Mouse (Mus musculus): Measurements from ENCODE around the gene Siva1.

The Siva1 gene

DNA sequence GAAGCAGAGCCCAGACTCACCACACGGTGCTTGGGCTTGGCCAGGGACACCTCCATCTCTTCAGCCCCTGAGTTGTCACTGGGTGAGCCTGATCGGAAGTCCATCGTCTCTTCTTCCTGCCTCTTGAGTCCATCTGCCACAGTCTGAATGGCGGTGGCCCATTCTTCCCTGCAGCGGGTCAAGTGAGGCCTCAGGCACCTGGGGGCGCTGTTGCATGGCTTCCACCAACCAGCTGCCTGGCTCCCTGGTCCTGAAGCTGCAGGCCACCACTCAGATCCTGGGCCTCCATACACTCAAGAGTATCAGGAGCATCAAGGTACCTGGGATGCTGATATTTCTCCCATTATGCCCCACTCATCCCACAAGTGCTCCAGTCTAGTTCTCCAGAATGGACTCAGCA is 14.6 kb downstream of the Siva1 start:
- no peak for DNase-seq (ENCODE audit: low read depth, low spot score)

DNA sequence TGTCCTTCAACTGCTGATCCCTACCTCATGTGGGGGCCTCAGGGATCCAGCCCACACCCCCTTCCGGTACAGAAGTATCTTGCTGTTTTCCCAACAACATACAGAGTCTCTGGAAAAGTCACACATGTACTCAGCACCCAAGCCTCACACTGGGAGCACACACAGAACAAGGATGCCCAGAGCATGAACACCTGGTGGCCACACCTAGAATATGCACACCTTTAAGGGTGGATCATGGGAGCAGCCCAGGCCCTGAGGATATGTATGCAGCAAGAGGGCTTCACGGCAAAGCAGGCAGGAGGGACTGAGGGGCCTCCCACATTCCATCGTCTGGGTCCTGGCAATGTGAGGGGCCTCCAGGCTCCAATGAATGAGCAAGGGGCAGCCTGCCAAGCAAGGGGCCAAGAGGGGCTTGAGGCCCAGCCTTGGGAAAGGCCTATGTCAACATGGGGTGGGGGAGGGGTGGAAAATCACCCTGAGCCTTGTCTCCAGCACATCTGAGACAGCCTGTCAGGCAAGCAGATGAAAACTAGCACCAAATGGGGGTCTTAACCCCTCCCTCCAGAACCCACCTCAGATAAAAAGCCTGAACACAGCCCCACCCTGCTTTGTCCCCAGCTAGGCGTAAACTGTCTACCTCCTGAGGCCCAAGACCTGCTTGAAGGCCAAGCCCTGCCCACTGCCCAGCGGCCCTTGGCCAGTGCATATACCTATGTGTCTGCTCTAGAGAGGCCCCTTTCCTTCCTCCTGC is 16.3 kb downstream of the Siva1 start:
- DNase-seq (ENCODE audit: low read depth, low spot score): no peak

DNA sequence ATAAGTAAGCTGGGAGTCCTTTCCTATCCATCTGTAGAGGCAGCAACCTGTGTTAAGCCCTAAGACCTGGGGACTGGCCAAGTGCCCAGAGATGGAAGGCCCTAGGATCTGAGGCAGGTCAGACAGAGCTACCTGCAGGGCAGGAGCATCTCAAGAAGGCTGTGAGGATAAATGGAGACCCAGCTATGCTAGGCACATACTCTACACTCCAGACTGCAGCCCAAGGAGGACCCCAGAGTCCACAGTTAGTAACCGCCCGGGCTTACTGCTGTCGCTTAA is 16.8 kb downstream of the Siva1 start:
- no peak for DNase-seq (ENCODE audit: low read depth, low spot score)

DNA sequence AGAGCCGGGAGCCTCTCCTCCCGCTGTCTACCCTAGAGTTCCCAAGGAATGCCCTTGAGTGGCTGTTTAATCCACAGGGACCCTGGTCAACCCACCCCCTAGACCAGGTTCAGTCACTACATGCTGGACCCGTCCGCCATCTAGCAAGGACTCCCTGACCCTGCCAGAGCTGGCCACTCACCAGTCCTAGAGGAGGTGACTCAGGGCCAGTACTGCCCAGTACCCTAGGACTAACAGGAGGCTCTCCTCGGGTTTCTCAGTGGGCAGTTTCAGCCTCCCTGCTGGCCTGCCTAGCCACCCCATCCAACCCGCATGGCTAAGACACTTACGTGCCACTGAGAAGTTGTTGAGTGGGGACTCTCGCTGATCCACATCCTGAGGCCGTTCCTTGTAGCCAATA is 17.4 kb downstream of the Siva1 start:
- no peak for DNase-seq (ENCODE audit: low read depth, low spot score)

DNA sequence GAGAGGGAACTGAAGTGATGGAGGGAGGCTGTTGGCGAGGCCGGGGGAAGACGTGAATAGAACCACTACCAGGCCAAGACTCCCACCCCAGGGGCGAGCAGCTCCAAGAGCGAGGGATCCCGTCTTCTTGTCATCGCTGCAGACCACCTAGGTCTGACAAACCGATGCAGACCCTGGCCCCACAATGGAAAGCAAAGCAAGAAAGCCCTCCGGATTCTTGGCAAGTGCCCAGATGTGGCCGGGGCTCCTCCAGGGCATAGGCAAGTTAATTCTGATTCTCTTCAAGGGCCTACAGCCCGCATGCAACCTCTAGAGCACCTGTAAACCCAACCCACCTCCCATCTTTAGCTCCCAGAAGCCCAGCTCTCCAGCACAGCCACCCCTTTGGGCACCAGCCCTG is 18.8 kb downstream of the Siva1 start:
- no peak for DNase-seq (ENCODE audit: low read depth, low spot score)

DNA sequence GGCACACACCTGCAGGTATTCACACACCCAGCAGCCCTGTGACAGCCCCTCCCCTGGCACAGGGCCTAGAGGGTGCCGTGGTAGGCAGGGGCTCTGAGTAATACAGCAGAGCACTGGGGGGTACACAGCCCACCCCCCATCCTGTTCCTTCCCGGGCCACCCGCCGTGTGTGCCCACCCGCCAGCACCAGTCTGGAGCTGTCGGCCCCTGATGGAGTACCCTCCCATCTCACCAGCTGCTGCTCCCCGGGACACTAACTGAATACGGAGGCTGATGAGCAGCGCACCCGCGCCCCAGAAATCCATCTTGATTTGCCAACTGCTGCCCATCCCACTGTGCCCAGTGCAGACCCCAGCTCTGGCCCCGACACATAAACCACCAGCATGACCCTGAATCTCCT is 19.2 kb downstream of the Siva1 start:
- DNase-seq (ENCODE audit: low read depth, low spot score): no peak

DNA sequence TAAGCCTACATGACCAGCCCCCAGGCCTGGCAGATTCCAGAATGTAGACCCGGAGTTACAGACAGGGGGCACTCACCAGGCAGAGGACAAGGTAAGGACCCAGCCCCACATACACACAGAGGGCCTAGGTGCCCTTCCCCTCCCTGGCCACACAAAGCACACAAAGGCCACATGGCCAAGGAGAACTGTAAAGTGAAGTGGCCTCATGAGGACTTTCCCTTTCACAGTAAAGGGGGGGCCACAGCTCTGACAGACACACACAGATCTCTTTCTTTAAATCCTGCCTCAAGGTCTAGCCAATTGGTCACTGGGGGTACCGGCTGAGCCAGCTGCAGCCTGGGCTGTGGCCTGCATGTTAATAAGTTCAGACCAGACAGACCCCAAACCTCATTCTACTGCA is 19.6 kb downstream of the Siva1 start:
- no peak for DNase-seq (ENCODE audit: low read depth, low spot score)

DNA sequence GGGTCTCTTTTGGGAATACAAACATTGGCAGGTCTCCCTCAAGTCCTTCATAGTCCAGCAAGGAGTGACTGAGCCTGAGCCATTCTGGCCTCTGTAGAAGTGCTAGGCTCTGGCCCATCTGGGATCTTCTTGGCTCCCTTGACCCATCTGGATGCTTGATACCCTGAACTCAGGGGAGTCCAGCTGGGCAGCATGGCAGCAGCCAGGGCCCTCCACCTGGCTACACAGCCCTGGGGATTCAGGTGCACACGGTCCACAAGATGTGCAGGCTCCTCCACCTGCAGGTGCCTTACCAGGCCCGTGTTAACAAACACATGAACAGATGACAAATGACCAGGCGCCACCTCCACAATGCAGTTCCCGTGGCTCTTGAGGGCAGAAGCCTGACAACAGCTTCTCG is 20.2 kb downstream of the Siva1 start:
- DNase-seq (ENCODE audit: low read depth, low spot score): no peak

DNA sequence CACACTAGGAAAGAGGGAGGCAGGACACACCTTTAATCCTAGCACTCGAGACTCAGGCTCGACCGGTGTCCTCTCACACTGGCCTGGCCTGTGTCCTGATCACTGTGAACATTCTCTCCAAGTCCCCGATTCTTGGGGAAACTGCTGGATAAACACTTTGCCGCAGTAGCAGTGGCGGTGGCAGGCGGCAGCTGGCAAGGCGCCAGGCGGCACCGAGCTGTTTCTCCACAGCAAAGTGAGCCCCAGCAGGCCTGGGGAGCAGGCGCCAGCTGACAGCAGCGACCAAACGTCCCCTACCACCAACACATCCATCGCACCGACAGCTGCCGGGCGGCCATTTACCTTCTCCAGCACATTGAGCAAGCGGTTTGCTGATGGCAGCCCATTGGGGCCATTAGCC is 21.0 kb downstream of the Siva1 start:
- no peak for DNase-seq (ENCODE audit: low read depth, low spot score)

DNA sequence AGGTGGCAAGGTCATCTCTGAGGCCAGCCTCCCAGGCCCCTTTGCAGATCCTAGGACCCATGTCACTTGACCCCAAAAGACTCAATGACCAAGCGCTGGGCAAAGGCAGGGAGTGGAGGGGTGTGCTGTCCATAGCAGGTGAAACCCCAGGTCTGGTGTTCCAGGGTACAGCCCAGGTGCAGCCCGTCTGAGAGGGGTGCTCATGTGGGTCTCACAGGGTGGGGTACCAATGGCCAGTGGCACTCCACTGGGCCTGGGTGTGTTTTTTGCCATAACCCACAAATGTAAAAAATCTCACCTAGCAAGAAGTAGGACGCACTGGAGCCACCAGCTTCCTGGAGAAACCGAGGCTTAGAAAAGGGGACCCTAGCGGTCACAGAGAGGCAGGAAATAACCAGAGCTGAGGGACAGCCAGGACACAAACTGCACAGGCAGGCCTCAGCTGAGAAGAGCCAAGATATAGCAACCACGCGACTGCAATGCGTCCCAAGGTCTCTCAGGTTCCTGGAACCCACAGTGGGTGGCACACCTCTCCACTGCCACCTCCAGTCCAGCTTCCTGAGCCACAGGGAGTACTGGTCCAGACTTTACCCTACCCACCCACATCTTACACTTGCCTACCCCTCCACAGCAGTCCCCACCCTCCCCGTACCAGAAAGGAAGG is 21.5 kb downstream of the Siva1 start:
- no peak for DNase-seq (ENCODE audit: low read depth, low spot score)

DNA sequence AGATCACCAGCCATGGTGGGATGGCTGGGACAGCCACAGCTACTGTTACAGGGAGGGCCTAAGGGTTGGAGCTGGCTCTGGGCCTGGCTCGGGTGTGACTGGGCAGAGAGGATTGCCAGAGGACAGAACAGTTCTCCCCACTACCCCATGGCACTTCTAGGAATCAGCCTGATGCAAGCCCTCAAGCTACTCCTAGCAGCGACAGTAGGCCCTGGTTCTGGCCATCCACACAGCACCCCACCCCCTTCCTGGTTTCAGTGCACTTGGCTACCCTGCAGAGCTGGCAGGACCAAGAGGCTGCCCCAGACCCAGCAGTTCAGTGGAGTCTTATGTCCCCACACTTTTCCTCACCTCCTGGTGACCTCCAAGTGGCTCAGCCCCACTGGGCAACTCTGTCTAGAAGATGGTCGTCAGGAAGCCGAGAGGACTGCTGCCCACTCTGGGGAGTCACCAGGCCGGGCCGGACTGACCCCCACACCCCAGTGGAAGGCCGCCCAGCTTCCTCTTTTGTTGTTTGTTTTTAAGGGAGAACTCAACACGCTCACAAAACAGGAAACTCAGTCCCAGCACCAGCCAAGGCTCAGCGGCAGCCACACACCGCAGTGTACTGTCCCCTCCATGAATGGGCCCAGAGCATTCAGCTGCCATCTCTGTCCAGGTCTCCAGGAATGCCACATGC is 23.3 kb downstream of the Siva1 start:
- DNase-seq (ENCODE audit: low read depth, low spot score): no peak

DNA sequence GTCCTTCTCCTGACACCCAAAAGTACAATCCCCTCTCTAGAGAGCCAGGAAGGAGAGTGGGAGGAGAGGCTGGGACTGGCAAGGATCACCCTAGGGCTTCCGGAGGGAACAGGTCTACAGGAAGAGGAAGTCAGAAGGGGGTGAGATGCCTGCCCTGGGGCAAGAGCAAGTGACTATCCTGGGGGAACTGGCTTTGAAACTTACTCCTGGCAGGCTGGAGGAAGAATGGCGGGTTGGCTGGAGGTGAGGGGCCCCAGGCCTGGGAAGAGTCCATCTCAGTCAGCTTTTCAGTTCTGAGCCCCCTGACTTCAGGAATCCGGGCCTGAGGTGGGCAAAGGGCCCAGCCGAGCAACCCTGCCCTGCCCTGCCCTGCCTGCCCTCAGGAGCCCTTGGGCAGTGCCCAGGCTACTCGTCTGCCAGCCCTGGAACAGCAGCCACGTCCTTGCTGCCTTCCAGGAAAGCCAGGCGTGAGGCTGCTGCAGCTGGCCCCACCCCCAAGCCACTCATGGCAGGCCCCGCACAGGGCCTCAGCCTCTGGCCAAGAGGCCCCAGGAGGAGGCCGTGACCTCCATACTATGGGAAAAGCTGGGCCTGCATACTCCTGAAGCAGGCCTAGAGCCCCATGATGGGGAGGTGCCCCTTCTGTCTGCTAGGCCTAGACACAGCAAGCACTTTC is 26.4 kb downstream of the Siva1 start:
- no peak for DNase-seq (ENCODE audit: low read depth, low spot score)

DNA sequence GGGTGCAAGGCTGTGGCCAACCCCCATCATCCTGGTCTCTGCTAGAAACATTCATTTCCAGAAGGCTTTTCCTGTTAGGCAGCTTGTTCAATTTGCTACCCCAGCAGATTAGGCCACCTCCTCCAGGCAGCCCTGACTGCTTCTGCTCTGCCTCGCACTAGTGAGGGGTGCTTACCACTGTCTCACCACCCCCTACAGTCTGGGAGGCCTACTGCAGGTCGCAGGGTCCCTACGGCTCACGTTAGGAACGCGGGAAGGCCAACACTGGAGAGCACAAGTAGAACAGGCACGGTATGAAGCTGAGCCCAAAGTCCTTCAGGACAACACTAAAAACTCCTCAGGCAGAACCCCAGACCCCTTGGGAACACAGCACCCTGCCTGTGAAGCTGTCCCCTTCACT is 27.4 kb downstream of the Siva1 start:
- no peak for DNase-seq (ENCODE audit: low read depth, low spot score)

DNA sequence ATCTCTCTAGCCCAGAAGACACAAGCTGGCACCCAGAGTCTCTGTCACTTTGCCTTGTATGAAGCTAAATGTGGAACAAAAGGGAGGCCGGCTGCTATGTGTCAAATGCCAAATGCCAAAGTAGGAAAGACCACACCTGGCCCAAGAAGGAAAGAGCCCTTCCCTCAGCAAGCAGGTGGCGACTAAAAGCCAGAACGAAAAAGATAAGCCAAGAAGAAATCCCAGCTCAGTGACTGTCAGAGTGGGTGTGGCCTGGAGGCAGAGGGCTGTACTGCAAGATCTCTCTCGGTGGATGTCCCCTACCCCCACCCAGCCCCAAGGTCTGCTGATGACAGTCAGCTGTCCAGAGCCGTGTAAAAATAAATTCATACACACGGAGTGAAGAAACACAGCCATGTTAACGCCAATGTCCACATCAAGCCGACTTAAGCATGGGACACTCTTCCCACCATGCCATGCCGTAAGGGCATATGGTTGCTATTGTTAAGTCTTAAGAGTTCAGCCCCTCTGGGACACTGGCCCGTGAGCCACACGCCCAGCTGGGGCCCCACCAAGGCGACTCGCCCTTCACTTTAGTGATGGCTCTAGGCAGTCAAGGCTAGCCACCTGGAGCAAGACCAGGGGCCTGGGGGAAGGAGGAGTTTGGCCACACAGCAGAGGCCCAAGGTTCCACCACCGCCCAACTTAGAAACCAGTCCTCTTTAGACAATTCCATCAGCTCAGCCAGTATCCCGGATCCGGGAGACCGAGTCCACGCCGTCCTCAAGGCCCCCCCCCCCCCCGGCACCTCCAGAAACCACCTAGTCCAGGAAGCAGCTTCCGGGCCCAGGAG is 28.5 kb downstream of the Siva1 start:
- no peak for DNase-seq (ENCODE audit: low read depth, low spot score)

DNA sequence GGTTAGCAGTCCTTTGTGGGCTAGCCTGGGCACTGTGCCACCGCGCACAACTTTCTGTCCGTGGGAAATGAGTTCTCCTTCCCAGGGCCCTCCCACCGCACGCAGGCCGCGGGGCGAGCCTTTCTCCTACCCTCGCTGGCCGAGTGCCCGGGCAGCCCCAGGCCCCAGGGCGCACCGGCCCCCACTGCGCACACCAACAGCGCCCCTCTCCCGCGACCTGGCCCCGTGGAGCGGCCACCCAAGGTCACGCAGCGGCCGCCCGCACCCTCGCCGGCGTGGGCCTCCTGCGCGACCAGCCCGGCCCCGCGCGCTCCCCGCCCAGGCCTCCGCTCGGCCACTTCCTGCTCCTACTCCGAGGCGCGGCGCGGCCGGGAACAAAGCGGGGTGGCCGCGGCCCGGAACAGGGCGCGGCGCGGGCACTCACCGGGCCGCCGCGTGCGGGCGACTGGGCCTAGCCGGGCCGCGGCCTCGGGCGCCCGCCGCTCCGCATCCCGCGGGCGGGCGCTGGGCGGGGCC is 29.2 kb downstream of the Siva1 start:
- no peak for DNase-seq (ENCODE audit: low read depth, low spot score)

DNA sequence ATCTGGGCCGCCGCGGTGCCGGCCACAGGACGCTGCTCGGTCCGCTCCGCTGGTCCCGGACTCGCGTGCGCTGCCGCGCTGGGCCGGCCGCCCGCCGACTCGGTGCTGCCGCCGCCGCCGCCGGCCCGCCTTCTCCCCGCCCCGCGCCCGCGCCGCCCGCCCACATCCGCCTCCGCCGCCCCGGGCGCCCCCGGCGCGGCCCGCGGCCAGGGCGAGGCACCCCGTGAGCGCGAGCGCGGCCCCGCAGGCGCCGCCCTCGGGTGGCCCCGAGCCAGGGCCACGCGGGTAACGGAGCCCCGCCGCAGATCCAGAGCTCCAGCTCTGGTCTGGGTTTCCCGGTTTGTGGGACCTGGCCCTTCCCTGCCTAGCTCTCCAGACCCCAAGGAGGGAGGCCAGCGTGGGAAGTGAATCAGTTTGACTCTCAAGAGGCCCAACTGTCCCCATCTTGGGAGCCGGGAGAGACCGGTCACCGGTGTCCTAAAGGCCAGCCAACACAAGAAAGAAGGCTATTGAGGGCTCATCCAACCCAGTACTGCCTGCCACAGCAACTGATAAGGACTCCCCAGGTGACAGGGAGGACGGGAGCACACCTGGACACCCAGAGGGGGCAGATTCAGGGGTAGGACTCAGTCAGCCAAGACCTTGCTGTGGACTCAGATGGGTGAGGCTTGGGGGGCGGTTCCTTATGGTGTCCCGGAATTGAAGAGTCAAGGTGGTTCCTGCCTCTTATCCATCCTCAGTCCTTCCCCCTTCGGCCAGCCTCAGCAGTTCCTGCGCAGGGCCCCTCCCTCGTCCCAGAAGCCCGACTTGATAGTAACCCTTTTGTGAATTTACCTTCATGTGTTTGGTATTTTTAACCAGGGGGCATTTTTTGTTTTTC is 29.9 kb downstream of the Siva1 start, which contains the start of gene Akt1:
Gene Akt1 (minus strand): TSS at position 753 of the 880 bp plus-strand sequence.
- DNase-seq (ENCODE audit: low read depth, low spot score): no peak

DNA sequence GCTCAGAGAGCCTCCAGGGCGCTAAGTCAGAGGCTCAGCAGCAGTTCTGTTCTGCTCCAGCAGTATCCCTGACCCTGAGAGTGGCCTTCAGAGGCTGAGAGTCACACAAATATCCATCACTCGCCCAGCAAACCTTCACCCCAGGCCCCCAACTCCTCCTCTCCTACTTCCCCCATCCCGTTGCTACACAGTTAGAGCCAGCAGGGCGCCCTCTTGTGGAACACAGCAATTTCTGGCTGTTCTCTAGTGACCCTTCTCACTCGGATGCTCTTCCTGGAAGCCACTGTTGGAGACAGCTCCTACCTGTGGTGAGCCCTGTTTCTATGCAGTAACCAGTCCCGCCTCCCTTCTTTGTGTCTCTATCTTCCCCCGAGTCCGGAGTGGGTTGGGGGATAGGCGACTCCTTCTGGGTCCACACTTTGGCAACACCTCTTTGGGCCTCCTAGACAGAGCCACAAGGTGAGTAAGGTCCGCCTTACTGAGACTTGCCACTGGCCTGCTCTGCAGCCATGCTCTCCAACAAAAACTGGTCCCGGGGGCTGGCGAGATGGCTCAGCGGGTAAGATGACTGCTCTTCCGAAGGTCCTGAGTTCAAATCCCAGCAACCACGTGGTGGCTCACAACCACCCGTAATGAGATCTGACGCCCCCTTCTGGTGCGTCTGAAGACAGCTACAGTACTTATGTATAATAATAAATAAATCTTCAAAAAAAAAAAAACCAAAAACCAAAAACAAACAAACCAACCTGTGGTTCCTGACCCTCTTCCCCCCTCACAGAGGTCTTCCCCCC is 31.0 kb downstream of the Siva1 start:
- DNase-seq (ENCODE audit: low read depth, low spot score): peak; percentile 88

DNA sequence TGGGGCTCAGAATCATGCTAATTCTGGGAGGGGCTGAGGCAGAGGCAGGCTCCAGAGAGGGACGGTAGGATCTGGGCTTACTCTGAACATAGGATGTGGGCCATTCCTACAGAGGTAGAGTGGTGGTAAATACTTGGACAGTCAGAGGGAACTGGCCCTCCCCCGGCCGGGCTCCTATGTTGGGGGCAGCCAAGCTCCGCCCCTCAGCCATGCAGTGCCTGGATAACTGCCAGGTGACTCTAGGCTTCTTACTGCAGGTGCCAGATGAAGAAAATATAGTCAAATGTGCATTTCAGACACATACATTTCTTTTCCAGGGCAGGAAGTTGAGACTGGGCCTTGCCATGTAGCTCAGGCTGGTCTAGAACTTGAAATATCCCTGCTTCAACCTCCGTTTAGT is 32.6 kb downstream of the Siva1 start:
- DNase-seq (ENCODE audit: low read depth, low spot score): no peak

DNA sequence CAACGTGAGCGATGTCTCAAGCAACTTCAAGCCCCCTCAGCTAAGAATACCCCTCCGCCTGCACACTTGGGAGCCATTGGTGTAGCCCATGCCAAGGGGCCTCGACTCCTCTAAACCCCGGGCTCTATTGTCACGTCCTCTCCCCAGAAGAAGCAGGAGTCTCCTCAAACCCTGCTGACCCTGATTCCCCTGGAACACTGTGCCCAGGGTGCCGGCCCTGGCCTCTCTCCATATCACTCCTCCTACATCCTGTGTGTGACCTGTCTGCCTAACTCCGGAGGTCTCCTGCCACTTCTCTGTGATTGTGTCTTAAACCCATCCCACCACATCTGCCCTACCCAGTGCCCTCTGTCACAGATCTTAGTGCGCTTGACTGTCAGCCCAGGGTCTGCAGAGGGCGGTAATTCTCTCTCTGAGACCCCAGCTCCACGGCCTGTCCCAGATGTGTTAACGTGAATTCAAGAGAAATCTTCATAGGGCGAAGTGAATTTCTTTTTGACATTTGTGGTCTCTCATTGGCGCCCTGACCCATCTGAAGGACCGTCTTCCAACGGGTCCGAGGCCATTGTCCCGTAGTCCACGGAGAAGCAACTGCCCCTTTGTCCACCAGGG is 33.6 kb downstream of the Siva1 start:
- DNase-seq (ENCODE audit: low read depth, low spot score): no peak

Data from forelimb bud, embryonic 11.5 days (tissue).